Mouse (Mus musculus): ENCODE measurements around the gene Galnt16.

DNA sequence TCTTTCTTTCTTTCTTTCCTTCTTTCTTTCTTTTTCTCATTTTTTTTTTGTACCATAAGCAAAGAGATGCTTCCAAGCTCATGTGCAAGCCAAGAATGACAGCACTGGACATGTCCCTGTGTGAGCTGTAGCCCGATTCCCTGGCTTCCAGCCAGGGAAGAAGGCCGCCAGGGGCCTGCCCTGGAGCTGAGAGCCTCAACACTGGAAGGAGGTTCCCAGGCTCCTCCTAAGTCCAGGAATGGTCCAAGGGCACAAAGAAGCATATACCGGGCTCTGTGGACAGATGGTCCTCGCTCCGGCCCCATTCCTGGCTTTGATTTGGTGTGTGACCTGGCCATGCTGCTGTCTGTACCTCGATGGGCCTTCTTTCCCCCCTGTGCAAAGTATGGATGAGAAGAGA, 46.9 kb downstream of the Galnt16 start:
- TF ChIP-seq POLR2A (IDR thresholded peaks at IDR 0.05; ENCODE audit: low read depth, low read length): no peak
- no peak for TF ChIP-seq CTCF (IDR thresholded peaks at IDR 0.05; ENCODE audit: extremely low read depth, insufficient read depth, insufficient read length, insufficient replicate concordance)

All from spleen, adult 2 months (tissue).